Mouse (Mus musculus): Measurements from ENCODE around the gene Sptb.

GRCm38 (mm10) chr12:76595830-76596229 lies 114.5 kb downstream of the Sptb start:
- TF ChIP-seq CTCF (IDR thresholded peaks at IDR 0.05; ENCODE audit: extremely low read depth, insufficient read depth, insufficient read length, insufficient replicate concordance) (no peak), POLR2A (IDR thresholded peaks at IDR 0.05; ENCODE audit: low read depth, low read length) (no peak)

Data from spleen, adult 2 months (tissue).